Mouse (Mus musculus) liver, embryonic 13.5 days (tissue): ENCODE measurements around the gene Rbm6. TPM values are rescaled to one million over a fixed set of nuclear protein-coding genes. Genes with fewer than 3 reads are reported as not detected.

ENCODE experiments used
- ATAC-seq: fragments of 200-750 bp; cut with Nextera tagmentation; 2 replicates; pipeline ENCODE4 v1.8.0; 2017; ENCODE audit warnings: low read depth, mild to moderate bottlenecking, moderate number of reproducible peaks, moderate library complexity
- DNase-seq: peaks from one replicate; pipeline ENCODE4 v3.0.0; 2022
- H3K27ac ChIP-seq: fragments of 300-500 bp; sonication (generic); 2 replicates; pipeline ENCODE4 v1.5.1; 2015; ENCODE audit warnings: moderate library complexity, mild to moderate bottlenecking, inconsistent platforms
- H3K27me3 ChIP-seq: fragments of 300-500 bp; sonication (generic); 2 replicates; pipeline ENCODE4 v1.6.1; 2015; ENCODE audit warnings: mild to moderate bottlenecking, inconsistent platforms
- H3K36me3 ChIP-seq: fragments of 300-500 bp; sonication (generic); 2 replicates; pipeline ENCODE4 v1.6.1; 2015; ENCODE audit warnings: mild to moderate bottlenecking, inconsistent platforms
- H3K4me1 ChIP-seq: fragments of 300-500 bp; sonication (generic); replicated peaks from 2 replicates; pipeline ENCODE4 v1.6.1; 2015; ENCODE audit warnings: inconsistent platforms
- H3K4me2 ChIP-seq: fragments of 300-500 bp; sonication (generic); 2 replicates; pipeline ENCODE4 v1.6.1; 2015; ENCODE audit warnings: inconsistent platforms, mild to moderate bottlenecking, moderate library complexity
- H3K4me3 ChIP-seq: fragments of 300-500 bp; sonication (generic); replicated peaks from 2 replicates; pipeline ENCODE4 v1.5.1; 2015; ENCODE audit warnings: mild to moderate bottlenecking, inconsistent platforms
- H3K9ac ChIP-seq: fragments of 300-500 bp; sonication (generic); 2 replicates; pipeline ENCODE4 v1.6.1; 2015; ENCODE audit warnings: mild to moderate bottlenecking, inconsistent platforms
- H3K9me3 ChIP-seq: fragments of 300-500 bp; sonication (generic); replicated peaks from 2 replicates; pipeline ENCODE4 v1.6.1; 2016; ENCODE audit warnings: inconsistent platforms
- WGBS: fragments of 180-500 bp; shearing (Covaris S2); methylation state at CpG from one replicate; pipeline ENCODE4 v1.1.7; 2015; ENCODE audit not compliant: insufficient replicate concordance; 5-methylcytosine and 5-hydroxymethylcytosine counted together
- polyA plus RNA-seq: library from polyadenylated mRNA; unstranded; fragments of >200 nt; fragmentation: Nextera tagmentation; extraction: Ambion mirVana; gene quantifications from 2 replicates; pipeline ENCODE4 v1.2.1, GENCODE M21; 2015

The Rbm6 gene
- polyA plus RNA-seq, 1 experiment from 2014 or later, result 30.4 TPM

DNA sequence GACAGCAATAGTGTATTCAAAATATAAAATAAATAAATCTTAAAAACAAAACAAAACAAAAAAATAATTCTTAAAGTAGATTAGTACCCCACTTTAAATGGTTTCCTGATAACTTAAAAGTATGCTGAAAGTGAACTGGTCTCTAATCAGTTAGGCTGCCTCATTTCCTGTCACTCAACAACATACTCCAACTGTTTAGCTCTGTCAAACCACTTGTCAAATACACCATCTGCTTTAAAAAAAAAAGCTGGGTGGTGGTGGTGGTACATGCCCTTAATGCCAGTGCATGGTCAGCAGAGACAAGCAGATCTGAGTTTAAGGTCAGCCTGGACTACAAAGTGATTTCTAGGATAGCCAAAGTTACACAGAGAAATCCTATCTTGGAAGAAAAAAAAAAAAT, 96.2 kb downstream of the Rbm6 start:
- H3K27me3 ChIP-seq, result no peaks in the 10 kb centered on the region
- H3K36me3 ChIP-seq, result peaks cover 75% of the 10 kb centered on the region
- DNase-seq (no peak), ATAC-seq (no peak)
- H3K4me2 ChIP-seq, result no peak overlapping the region
- no peaks in the 10 kb centered on the region for H3K9me3 ChIP-seq
- H3K9ac ChIP-seq, result no peak overlapping the region
- peaks cover 4% of the 10 kb centered on the region for H3K4me1 ChIP-seq
- no peak overlapping the region for H3K4me3 ChIP-seq
- no peak overlapping the region for H3K27ac ChIP-seq

DNA sequence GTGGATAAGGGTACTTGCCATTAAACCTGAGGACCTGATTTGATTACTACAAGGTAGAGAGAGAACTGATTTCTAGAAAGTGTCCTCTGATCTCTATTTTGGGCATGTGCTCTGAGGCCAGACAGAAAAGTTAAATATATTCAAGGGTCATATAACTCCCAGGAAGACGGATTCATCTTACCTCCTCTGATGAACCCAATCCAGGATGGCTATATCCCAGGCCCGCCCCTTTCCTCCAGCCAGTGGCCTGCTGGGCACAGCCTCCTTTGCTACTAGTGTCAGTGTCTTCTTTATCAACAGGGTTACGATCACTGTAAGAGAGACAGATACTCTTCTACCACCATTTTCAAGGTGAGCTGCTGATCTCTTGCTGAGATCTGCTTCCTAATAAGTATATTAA, 98.6 kb downstream of the Rbm6 start:
- Histone ChIP-seq H3K27me3 (no peaks in the 10 kb centered on the region), H3K27ac (no peak overlapping the region), H3K4me3 (no peak overlapping the region), H3K9ac (no peak overlapping the region), H3K4me2 (no peak overlapping the region), H3K4me1 (peaks cover 14% of the 10 kb centered on the region), H3K36me3 (peaks cover 54% of the 10 kb centered on the region), H3K9me3 (no peaks in the 10 kb centered on the region)
- 90% methylated on average over 3 of the region's 3 CpGs for WGBS
- ATAC-seq (no peak), DNase-seq (no peak)

DNA sequence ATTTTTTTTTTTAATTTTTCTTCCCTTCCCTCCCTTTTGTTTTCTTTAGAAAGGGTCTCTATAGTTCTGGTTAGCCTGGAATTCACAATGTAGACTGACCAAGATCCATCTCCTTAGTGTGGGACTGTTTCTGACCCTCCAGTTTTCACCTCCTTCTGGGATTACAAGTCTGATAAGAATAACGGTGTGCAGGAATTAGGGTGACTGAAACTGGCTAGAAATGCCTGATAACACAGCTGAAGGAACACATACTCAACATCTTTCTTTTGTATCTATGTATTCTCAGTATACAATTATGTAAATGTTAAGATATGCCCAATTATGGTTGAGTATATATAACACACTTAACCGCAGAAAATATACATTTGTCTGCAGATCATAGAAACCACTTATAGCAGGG, 101.3 kb downstream of the Rbm6 start:
- Histone ChIP-seq H3K4me3 (peak overlapping the region; percentile 95), H3K27ac (peak overlapping the region; percentile 89), H3K9me3 (no peaks in the 10 kb centered on the region), H3K27me3 (no peaks in the 10 kb centered on the region), H3K9ac (peak overlapping the region; percentile 77; the same call in 1 of the 2 replicates), H3K4me2 (peak overlapping the region; percentile 71), H3K4me1 (peaks cover 27% of the 10 kb centered on the region), H3K36me3 (peaks cover 63% of the 10 kb centered on the region)
- DNase-seq (no peak), ATAC-seq (no peak)
- WGBS, result 43% methylated on average over 2 of the region's 2 CpGs

DNA sequence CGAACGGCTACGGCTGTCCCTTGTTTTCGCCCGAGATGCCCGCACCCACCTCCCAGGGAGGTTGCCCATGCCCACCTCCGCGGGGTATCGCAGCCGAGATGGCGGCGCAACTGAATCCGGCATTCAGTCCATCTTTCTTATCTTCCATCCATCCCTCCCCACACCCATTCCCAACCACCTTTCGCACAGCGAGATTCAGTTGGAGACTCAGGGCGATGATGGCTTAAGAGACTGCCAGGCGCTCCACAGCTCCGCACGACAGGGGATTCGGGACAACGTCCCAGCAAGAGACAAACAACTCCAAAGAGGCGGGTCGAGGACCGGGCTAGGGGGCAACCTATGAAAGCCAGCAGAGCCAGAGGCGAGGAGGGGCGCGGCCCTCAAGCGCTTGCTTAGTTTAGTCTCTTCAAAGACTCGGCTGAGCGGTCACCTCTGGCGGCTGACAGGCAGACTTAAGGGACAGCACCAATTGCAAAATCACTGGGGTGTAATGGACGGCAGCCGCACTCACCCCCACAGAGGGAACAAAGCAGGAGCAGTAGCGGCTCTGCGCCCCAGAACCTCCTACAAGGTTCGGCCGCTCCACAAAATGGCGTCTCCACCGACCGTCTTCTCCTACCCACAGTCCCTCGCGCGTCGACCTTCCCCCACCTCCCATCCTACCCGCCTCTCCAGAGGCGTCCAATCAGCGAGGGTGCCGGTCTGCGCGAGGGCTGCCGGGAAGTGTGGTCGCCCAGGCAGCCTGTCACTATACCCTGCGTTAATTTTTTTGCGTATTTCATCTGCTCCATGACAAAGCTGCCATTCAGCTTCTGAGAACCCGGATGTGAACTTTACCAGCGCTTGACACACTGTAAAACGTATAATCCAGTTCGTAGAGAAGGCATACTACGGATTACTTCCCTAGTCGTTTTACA, 102.4 kb downstream of the Rbm6 start, which contains the start of gene Rbm5:
Gene Rbm5 (minus strand): TSS at position 623 of the 917 bp plus-strand sequence.
- Histone ChIP-seq H3K4me2 (peak within 1 kb of the TSS; percentile 76), H3K9me3 (no peaks in the 10 kb centered on the region), H3K4me3 (peak within 1 kb of the TSS; percentile 95), H3K27me3 (no peaks in the 10 kb centered on the region), H3K9ac (peak within 1 kb of the TSS; percentile 98), H3K36me3 (peaks cover 65% of the 10 kb centered on the region), H3K27ac (peak within 1 kb of the TSS; percentile 95), H3K4me1 (peaks cover 27% of the 10 kb centered on the region)
- WGBS, result under 1% methylated on average over 60 of the region's 60 CpGs
- peak; percentile 100 for ATAC-seq
- DNase-seq, result peak; percentile 93

DNA sequence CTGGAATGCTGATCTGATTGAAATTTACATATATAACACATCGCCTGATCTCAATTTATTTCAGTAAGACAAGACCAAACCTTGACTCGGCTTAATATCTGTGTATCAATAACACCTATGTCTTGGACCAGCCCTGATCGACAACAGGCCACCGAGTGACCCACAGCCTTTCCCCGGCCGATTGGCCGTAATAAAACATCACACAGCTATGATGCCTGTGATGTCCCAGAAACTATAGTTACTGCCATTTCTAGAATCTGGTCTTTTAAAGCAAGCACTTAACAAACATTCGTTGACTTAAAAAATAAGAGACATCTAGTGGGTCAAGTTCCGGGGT, 103.0 kb downstream of the Rbm6 start:
- WGBS, result under 1% methylated on average over 9 of the region's 9 CpGs
- H3K4me3 ChIP-seq, result peak overlapping the region; percentile 95
- peaks cover 65% of the 10 kb centered on the region for H3K36me3 ChIP-seq
- H3K9me3 ChIP-seq, result no peaks in the 10 kb centered on the region
- H3K4me1 ChIP-seq, result peaks cover 27% of the 10 kb centered on the region
- DNase-seq (no peak), ATAC-seq (no peak)
- peak overlapping the region; percentile 95 for H3K27ac ChIP-seq
- H3K9ac ChIP-seq, result peak overlapping the region; percentile 98
- H3K27me3 ChIP-seq, result no peaks in the 10 kb centered on the region
- peak overlapping the region; percentile 76 for H3K4me2 ChIP-seq

DNA sequence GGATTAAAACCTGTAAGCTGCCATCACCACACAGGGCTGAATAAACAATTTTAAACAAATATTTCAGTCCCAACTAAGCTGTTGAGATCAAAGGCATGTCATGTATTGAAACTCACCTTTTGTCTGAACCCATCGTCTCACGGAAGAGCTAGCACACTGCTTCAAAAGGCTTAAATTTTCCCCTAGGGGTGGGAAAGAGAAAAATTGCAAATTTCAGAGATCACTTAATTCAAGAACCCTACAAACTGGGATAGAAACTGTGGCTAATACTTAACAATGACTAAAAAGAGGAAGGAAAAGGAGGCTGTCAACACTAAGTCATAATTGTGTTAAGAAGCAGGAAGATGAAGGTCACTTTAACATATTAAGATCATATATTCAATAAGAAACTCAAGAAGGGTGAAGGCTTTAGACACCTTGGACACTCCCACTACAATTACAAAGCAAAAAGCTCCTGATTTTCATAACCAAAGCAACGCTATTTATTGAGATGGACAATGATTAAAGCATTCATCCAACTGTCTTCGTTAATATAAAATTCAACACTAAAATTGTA, 103.5 kb downstream of the Rbm6 start:
- Histone ChIP-seq H3K27me3 (no peaks in the 10 kb centered on the region), H3K4me1 (peaks cover 27% of the 10 kb centered on the region), H3K9ac (peak overlapping the region; percentile 98), H3K27ac (peak overlapping the region; percentile 95), H3K36me3 (peaks cover 65% of the 10 kb centered on the region), H3K4me3 (peak overlapping the region; percentile 95), H3K9me3 (no peaks in the 10 kb centered on the region), H3K4me2 (peak overlapping the region; percentile 76)
- no peak for DNase-seq
- ATAC-seq, result no peak
- WGBS, result 18% methylated on average over 4 of the region's 4 CpGs

DNA sequence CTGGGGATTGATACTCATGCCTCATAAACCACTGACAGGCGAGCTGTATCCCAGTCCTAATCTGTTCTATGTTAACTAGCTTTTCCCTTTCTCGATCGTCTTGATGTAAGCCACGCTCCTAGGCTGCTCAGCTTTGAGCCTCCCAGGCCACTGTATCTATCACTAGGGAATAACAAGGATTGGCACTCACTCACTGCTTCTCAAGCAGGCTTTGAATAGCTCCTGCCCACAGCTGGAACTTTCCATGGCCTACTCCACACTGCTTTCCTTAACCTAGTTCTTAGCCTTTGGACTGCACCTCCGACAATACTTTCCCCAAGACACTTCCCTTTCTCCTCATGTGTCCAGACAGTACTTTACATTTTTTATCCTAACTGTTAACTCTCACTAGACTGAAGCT, 104.2 kb downstream of the Rbm6 start:
- WGBS, result 84% methylated on average over 5 of the region's 5 CpGs
- ATAC-seq (no peak), DNase-seq (no peak)
- Histone ChIP-seq H3K4me1 (peaks cover 27% of the 10 kb centered on the region), H3K9me3 (no peaks in the 10 kb centered on the region), H3K9ac (peak overlapping the region; percentile 98), H3K27me3 (no peaks in the 10 kb centered on the region), H3K4me2 (peak overlapping the region; percentile 76), H3K4me3 (peak overlapping the region; percentile 95), H3K36me3 (peaks cover 65% of the 10 kb centered on the region), H3K27ac (no peak overlapping the region)

DNA sequence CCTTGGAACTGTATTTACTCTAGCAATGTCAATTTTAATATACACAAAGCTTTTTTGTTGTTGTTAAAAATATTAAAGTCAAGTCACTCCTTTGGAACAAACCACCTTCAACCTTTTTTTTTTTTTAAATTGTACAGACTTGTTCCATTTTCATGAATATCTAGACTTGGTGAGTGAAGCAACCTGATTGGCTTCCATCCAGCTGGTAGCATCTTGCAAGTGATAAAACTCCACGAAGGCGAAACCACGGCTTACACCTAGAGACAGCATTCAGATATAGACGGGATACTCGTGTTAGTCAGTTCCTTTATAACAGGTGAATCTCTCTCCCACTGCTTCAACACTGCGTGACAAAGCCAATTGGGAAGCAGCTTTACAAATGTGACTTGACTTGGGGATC, 113.4 kb downstream of the Rbm6 start:
- DNase-seq (no peak), ATAC-seq (no peak)
- H3K4me2 ChIP-seq, result no peak overlapping the region
- H3K27ac ChIP-seq, result no peak overlapping the region
- H3K27me3 ChIP-seq, result no peaks in the 10 kb centered on the region
- no peak overlapping the region for H3K4me3 ChIP-seq
- H3K36me3 ChIP-seq, result peaks cover 95% of the 10 kb centered on the region
- no peaks in the 10 kb centered on the region for H3K4me1 ChIP-seq
- no peaks in the 10 kb centered on the region for H3K9me3 ChIP-seq
- WGBS, result 80% methylated on average over 6 of the region's 6 CpGs
- H3K9ac ChIP-seq, result no peak overlapping the region

DNA sequence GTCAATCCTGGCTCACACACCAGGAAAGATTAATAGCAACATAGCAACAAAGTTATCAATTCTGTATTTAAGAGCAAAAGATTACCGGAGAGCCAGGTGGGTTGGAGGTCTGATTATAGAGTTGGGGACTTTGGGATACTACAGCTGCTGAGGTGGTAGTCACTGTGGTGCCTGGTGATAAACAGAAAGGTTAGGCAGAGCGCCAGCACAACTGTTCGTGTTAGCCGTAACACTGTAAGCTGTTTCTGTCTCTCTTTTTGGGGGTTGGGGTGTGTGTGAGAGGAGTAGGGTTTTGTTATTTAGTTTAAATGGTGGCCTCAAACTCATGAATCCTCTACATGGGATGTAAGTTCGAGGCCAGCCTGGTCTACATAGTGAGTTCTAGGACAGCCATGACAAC, 122.7 kb downstream of the Rbm6 start:
- no peak for DNase-seq
- WGBS, result 89% methylated on average over 5 of the region's 5 CpGs
- Histone ChIP-seq H3K9ac (no peak overlapping the region), H3K4me3 (no peak overlapping the region), H3K9me3 (no peaks in the 10 kb centered on the region), H3K27me3 (no peaks in the 10 kb centered on the region), H3K27ac (no peak overlapping the region), H3K4me1 (peaks cover 19% of the 10 kb centered on the region), H3K36me3 (peaks cover 96% of the 10 kb centered on the region), H3K4me2 (no peak overlapping the region)
- ATAC-seq, result no peak

DNA sequence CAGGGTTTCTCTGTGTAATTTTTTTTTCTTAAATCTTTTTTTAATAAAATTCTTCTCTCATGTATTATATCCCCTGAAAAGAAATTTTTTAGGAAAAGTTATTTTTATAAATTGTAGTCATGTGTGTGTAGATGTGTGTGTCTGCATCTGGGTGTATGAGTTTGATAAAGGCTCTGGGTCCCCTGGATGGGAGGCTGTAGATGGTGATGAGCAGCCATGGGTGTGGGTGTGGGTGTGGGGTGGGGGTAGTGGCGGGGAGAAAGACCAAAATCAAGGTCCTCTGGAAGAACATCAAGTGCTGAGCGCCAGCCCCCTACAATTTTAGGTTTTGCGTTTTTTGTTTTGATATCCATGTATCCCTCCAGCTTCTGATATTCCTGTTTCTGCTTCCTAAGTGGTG, 125.0 kb downstream of the Rbm6 start:
- Histone ChIP-seq H3K27ac (0 out of 2 replicates have a peak overlapping the region, but pooled peaks have one; percentile 3), H3K4me3 (no peak overlapping the region), H3K4me1 (peaks cover 19% of the 10 kb centered on the region), H3K27me3 (no peaks in the 10 kb centered on the region), H3K9me3 (no peaks in the 10 kb centered on the region), H3K4me2 (no peak overlapping the region), H3K9ac (no peak overlapping the region), H3K36me3 (peaks cover 97% of the 10 kb centered on the region)
- ATAC-seq (peak; percentile 84), DNase-seq (no peak)
- 58% methylated on average over 3 of the region's 3 CpGs for whole genome bisulfite sequencing

DNA sequence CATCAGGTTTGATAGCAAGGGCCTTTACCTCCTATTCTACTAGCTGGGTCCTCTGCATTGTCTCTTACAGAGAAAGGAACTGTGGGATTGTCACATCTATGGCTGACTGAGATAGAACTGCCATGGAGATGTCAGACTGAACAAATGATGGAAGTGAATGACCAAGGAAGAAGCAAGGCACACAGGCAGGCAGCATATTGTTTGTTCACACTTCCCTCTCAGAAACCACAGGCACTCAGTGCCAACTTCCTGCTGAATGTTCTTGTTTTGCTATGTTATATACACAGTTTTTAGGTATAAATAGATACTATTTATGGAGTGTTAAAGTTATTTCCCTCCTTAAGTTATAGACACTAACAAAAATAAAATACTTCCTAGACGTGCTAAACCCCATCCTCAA, 125.7 kb downstream of the Rbm6 start:
- no peak for DNase-seq
- no peak for ATAC-seq
- H3K4me3 ChIP-seq, result no peak overlapping the region
- H3K9me3 ChIP-seq, result no peaks in the 10 kb centered on the region
- no peaks in the 10 kb centered on the region for H3K27me3 ChIP-seq
- WGBS, result 80% methylated on average over 1 of the region's 1 CpGs
- H3K36me3 ChIP-seq, result peaks cover 98% of the 10 kb centered on the region
- H3K9ac ChIP-seq, result no peak overlapping the region
- peaks cover 19% of the 10 kb centered on the region for H3K4me1 ChIP-seq
- no peak overlapping the region for H3K27ac ChIP-seq
- H3K4me2 ChIP-seq, result no peak overlapping the region

DNA sequence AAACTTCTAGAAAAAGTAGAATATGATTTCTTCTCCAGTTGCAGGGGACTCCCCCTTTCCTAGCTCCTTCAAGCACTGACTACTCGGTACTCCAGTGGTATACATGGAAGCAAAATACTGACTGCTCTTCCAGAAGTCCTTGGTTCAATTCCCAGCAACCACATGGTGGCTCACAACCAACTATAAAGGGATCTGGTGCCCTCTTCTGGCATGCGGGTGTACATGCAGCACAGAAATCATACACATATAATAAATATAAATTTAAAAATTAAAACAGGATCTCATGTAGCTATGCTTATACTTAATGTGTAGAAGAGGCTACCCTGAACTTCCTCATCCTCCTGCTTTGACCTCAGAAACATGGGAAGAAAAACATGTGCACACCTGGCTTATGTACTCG, 126.4 kb downstream of the Rbm6 start:
- Histone ChIP-seq H3K9ac (no peak overlapping the region), H3K27me3 (no peaks in the 10 kb centered on the region), H3K4me2 (no peak overlapping the region), H3K4me3 (no peak overlapping the region), H3K9me3 (no peaks in the 10 kb centered on the region), H3K36me3 (peaks cover 98% of the 10 kb centered on the region), H3K4me1 (peaks cover 19% of the 10 kb centered on the region), H3K27ac (no peak overlapping the region)
- DNase-seq, result no peak
- 89% methylated on average over 3 of the region's 3 CpGs for WGBS
- no peak for ATAC-seq
